Mouse (Mus musculus) kidney, postnatal 36 days (tissue): ENCODE data around the gene Tsn.
A peak's percentile ranks its signal among the peaks of the same experiment; 100 is the strongest.

Source experiments
- DNase-seq, 2 experiments: peaks; one replicate each; pipeline ENCODE4 v3.0.0; 2021 to 2022; ENCODE audit warnings: mixed read lengths in 2 of 2

Tsn gene

GRCm38 (mm10) chr1:118311622-118312326 lies at the start of gene Tsn:
Gene Tsn (minus strand): TSS chr1:118311739.
- DNase-seq, result no peak

- DNase-seq, result no peak
Measured at GRCm38 (mm10) chr1:118359071-118359761, 47.7 kb upstream of the Tsn start.

GRCm38 (mm10) chr1:118349922-118350321 lies 38.4 kb upstream of the Tsn start:
- no peak for DNase-seq

- peak; percentile 49 to 50 for DNase-seq
Measured at GRCm38 (mm10) chr1:118343649-118344435, 32.3 kb upstream of the Tsn start.

DNA sequence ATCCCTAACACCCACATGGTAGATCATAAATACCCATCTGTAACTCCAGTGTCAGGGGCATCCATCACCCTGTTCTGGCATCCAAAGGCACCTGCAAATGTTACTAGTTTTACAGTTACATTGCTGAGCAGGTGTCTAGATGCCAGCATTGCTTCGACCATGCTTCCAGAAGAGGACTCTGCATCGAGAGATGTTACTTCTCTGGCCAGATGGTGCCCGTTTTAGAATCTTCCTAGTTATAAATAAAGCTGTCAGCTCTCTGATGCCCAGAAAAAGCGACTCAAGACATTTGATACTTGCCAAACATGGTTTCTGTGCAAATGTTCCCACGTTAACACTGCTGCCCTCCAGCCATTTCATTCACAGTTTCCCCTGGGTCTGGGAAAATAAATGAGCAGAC lies 26.4 kb upstream of the Tsn start:
- no peak for DNase-seq

- DNase-seq, result peak in 1 of 2 experiments; percentile 9
Measured at GRCm38 (mm10) chr1:118335847-118336246, 24.3 kb upstream of the Tsn start.

DNA sequence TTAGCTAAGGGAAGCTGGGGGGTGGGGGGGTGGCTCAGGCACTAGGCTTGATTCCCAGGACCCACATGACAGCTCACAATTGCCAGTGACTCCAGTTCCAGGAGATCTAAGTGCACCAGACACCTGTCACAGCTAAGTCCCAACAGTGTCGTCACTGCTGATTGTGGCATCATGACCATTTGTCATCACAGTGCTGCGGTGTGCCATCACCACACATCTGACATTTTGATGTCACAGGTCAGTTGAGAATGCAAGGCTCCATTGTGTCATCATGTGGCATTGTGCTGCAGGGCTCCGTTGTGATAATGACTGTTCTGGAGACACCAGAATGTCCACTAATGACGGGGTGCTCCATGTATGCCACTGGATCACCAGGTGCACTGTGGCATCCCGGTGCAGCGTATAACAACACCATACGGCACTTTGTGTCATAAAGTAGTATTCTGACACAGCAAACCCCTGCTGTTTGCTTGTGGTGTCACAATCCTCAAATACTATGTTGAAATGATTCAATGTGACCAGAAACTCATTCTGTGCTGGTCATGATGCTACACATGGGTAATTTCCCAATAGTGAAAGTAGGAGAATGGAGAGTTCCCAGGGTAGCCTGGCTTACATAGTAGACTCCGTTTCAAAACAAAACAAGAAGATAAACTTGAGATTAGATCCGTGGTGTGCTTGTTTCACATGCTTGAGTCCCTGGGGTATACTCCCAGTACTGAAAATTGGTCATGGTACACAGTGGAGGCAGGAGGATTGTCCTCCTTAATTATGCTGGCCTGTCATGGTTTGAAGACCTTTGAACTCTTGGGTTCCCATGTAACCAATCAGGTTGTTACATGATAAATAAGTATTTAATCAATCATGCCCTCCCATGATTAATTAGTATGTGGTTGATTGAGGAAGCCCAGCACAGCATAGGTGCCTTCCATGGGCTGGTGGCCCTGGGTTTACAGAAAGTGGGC lies 23.5 kb upstream of the Tsn start:
- DNase-seq, result no peak

- DNase-seq, result peak; percentile 95
Measured at GRCm38 (mm10) chr1:118321661-118322201, 10.2 kb upstream of the Tsn start, which contains the start of gene Nifk. Gene Nifk (plus strand): TSS chr1:118321839.

GRCm38 (mm10) chr1:118320696-118321095 lies 9.2 kb upstream of the Tsn start:
- peak; percentile 29 to 55 for DNase-seq

DNA sequence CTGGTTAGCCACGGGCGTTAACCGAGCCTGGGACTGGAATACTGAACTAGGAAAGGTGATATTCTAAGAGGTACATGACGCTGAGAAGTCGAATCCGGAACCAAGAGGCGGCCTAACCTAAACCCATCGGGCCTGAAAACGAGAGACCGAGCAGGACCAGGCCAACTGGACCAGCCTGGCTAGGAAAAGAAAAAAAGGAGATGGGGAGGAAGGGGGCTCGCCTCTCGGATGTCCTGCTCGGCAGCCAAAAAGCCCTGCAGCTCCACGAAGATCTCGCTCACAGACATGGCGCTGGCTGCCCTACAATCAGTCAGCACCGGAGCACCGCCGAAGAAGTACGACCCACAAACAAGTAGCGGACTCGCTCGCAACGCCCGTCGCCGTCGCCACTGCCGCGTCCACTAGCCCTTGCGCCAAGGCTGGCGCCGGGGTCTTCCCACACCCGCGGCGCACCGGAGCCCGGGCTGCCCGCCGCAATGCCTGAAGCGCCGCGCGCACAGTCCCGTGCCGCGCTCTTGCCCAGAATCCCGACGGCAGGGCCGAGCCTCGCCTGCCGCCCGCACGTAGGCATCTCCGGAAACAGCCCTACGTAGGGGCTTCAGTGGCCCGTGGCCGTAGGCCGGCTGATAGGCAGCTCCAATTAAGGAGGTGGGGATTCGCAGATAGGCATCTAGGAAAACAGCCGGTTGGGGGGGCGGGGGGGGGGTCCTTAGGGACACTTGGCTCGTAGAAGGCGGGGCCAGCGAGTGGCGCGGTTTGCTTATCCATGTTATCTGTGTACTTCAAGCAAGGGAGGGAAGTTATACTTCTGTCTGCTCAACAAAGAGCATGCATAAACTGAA lies 538 bp downstream of the Tsn start:
- DNase-seq, result peak; percentile 88 to 91

DNA sequence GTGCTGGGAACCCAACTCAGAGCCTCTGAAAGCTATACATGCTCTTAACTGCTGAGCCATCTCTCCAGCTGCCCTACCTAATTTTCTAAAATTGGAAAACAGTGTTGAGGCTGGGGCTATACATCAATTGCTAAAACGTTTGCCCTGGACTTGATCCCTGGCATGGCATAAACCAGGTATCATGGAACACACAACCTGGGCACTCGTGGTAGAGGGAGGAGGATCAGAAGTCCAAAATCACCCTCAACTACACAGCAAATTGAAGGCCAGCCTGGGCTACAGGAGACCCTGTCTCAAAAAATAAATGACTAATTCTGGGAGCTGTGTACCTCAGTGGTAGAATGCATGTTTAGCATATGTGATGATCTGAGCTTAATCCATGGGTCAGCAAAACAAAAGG lies 13.8 kb downstream of the Tsn start:
- no peak for DNase-seq

DNA sequence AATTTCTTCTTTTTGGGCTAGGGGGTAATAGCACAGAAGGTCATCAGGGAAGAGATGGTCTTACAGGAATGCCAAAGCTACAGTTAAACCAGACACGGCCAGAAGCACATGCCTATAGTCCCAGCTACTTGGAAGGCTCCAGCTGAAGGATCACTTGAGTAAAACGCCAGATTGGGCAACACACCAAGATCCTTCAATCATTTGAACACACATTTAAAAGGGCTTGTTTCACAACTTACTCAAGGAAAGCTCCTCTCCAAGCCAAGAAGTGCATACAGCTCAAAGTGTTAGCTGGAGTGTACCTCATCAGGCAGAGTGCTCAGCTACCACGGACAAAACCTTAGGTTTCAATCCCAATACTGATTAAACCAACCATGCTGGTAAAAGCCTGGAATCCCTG lies 14.9 kb downstream of the Tsn start:
- DNase-seq, result no peak

DNA sequence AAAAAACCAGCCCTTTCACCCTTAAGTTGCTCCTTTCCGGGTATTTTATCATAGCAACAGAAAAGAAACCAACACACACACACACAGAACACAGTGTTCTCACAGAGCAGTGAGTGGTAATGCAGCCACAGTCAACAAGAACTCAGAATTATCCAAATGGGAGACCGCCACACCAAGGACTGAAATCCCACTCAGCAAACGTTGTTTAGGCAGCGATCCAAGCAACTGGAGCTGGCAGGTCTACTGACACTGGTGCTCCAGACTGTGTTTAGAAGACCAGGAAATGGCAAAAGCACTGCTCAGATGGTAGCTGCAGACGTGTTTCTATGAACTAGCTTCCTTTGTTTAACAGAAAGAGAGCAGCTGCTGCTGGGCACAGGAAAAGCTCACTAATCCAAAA lies 16.7 kb downstream of the Tsn start:
- DNase-seq, result no peak

DNA sequence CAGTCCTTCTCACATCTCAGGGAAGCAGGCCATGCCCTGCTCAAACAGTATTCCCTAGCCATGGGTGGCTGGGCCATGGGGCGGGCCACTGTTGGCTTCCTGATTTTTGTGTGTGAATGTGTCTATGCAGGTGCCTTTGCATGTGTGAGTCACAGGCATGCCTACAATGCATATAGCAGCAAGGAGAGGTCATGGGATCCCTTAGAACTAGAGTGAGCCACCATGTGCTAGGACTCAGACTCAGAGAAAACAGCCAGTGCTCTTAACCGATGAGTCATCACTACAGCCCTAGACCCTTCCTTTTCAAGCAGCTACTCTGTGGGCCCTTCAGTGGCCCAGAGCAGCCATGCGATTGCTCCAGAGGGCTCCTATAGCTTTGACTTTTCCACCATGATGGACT lies 17.3 kb downstream of the Tsn start:
- DNase-seq, result no peak

DNA sequence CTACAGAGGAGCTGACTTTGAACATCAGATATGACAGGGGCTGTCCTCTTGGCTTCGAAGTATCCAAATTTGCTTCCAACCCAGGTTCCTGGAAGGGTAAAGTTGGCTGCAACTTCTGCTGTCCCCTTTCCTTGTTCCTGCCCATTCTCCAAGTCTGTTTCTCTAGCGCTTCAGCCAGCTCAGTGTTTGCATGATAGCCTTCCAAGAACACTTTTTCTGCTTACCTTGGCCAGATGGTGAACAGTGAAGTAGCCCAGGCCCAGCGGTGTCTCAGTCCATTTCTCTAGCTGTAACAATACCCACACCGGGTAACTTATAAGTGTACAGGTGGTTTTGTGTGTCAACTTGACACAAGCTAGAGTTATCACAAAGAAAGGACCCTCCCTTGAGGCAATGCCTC lies 19.2 kb downstream of the Tsn start:
- no peak for DNase-seq

DNA sequence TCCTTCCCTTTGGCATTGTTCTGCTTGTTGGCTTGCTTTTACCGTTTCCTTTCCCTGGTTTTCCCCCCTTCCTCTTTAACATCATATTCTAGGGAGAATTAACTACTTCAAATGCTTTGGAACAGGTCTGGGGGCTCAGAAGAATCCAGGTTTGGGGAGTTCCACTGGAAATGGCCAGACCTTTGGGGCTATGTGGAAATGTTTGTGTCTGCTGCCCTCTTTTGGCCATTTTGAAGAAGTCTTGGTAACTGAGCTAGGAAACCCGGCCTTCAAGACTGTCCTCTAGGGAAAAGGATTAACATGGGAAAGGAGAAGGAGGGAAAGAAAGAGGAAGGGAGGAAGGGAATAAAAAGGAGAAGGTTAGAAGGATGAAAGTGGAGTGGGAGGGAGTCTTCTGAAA lies 36.4 kb downstream of the Tsn start:
- DNase-seq, result peak in 1 of 2 experiments; percentile 32

GRCm38 (mm10) chr1:118251931-118252330 lies 59.6 kb downstream of the Tsn start:
- DNase-seq, result peak in 1 of 2 experiments; percentile 2
